Mouse (Mus musculus) myocyte (in vitro differentiated cells): ENCODE data around the gene Dact2.

Source experiments
- CEBPB ChIP-seq: IDR thresholded peaks from 2 replicates; pipeline ENCODE4 v1.6.1; 2011; ENCODE audit warnings: mild to moderate bottlenecking, moderate library complexity; ENCODE audit not compliant: poor library complexity, insufficient read depth, severe bottlenecking
- E2F4 ChIP-seq: IDR thresholded peaks from one replicate; pipeline ENCODE4 v1.6.1; 2011; ENCODE audit warnings: mild to moderate bottlenecking, control low read depth, moderate library complexity; ENCODE audit not compliant: insufficient read depth
- MAX ChIP-seq: IDR thresholded peaks from one replicate; pipeline ENCODE4 v1.6.1; 2011; ENCODE audit warnings: low read depth, mild to moderate bottlenecking, control low read depth
- MYOD1 ChIP-seq, 3 experiments: IDR thresholded peaks; one replicate each; pipeline ENCODE4 v1.6.1; 2011; ENCODE audit warnings: control low read depth in 2 of 3, low read depth in 2 of 3, mild to moderate bottlenecking in 2 of 3, moderate library complexity in 1 of 3; ENCODE audit not compliant: insufficient read length in 2 of 3, control insufficient read depth in 1 of 3
- MYOG ChIP-seq, 3 experiments: IDR thresholded peaks; one replicate each; pipeline ENCODE4 v1.6.1; 2011; ENCODE audit warnings: control low read depth in 2 of 3, low read depth in 2 of 3, mild to moderate bottlenecking in 2 of 3; ENCODE audit not compliant: insufficient read length in 2 of 3, control insufficient read depth in 1 of 3, insufficient read depth in 1 of 3
- POLR2A ChIP-seq: IDR thresholded peaks from one replicate; pipeline ENCODE4 v1.6.1; 2011; ENCODE audit warnings: low read depth, mild to moderate bottlenecking, control low read depth, moderate library complexity; ENCODE audit not compliant: insufficient read length
- POLR2AphosphoS2 ChIP-seq: IDR thresholded peaks from one replicate; pipeline ENCODE4 v1.6.1; 2011; ENCODE audit warnings: low read depth, control low read depth; ENCODE audit not compliant: insufficient read length
- REST ChIP-seq: IDR thresholded peaks from one replicate; pipeline ENCODE4 v1.6.1; 2011; ENCODE audit warnings: mild to moderate bottlenecking, control low read depth, moderate library complexity; ENCODE audit not compliant: insufficient read depth, insufficient read length
- SRF ChIP-seq: IDR thresholded peaks from one replicate; pipeline ENCODE4 v1.6.1; 2011; ENCODE audit warnings: low read depth; ENCODE audit not compliant: control insufficient read depth, insufficient read length
- TCF12 ChIP-seq: IDR thresholded peaks from one replicate; pipeline ENCODE4 v1.6.1; 2011; ENCODE audit warnings: mild to moderate bottlenecking, control low read depth; ENCODE audit not compliant: poor library complexity, insufficient read depth, severe bottlenecking
- TCF3 ChIP-seq: IDR thresholded peaks from one replicate; pipeline ENCODE4 v1.6.1; 2011; ENCODE audit warnings: low read depth, control low read depth; ENCODE audit not compliant: insufficient read length
- USF1 ChIP-seq: IDR thresholded peaks from one replicate; pipeline ENCODE4 v1.6.1; 2011; ENCODE audit warnings: low read depth, mild to moderate bottlenecking, control low read depth, moderate library complexity

GRCm38 (mm10) chr17:14165934-14166610, 38.0 kb downstream of the Dact2 start:
- TF ChIP-seq MAX (no peak), POLR2A (no peak), CEBPB (no peak), E2F4 (no peak), MYOD1 (IDR thresholded peaks at IDR 0.05; ENCODE audit: control insufficient read depth in 1 of 3, insufficient read length in 2 of 3, low read depth in 2 of 3) (no peak), MYOG (IDR thresholded peaks at IDR 0.05; ENCODE audit: control insufficient read depth in 1 of 3, insufficient read depth in 1 of 3, insufficient read length in 2 of 3, low read depth in 2 of 3) (no peak), USF1 (no peak), REST (no peak), TCF12 (no peak), POLR2AphosphoS2 (no peak), SRF (no peak), TCF3 (no peak)
